Mouse (Mus musculus) common myeloid progenitor, adult 5-6 weeks (primary cell): ENCODE results near the gene Dgki. TPM values are rescaled to one million over a fixed set of nuclear protein-coding genes. Genes with fewer than 3 reads are reported as not detected.
A peak's percentile ranks its signal among the peaks of the same experiment; 100 is the strongest.
"Not testable (repeated sequence)": the region's sequence is repeated elsewhere in the genome, so short reads cannot be mapped to it uniquely, and the experiment has no call there.

Source experiments
- ATAC-seq: replicated peaks from 2 replicates; pipeline ENCODE4 v1.8.0; 2016; ENCODE audit warnings: low read depth, mild to moderate bottlenecking, moderate TSS enrichment, inconsistent platforms; ENCODE audit not compliant: poor library complexity, severe bottlenecking
- total RNA-seq: library from RNA; stranded (forward); fragments of 200-1000, 187-1606 nt; gene quantifications from 2 replicates; pipeline ENCODE4 v1.2.3, GENCODE M21; 2017

Dgki gene
- total RNA-seq, 1 experiment from 2014 or later: 0.27 TPM

DNA sequence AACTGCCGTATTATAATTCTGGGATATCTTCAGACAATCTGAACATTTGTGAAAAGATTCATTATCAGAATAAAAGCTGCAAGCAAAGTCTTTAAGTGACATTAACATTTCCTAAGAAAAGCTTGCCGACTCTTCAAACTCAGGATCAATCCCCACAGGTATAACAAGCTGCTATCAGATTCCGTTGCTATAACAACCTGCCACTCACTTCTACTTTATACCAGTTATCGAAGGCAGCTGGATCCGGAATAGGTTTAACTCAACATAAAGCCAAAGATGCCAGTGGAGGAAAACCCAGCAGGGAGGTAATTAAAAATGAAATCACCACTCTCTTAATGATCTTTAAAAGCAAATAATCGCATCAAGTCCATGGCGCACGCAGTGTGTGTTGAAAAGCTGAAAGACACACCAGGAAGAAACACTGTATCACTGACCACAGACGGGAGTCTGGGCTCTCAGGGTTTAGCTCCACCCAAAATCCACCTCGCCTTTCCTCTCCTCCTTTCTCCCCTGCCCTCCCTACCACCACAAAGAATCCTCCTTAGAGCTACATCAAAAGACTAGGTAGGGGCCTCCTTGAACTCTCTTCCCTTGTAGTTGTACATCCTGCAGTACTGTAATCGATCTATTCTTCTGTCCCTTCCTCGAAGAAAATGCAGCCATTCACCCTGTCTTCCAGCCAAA is 128.7 kb downstream of the Dgki start:
- ATAC-seq: no peak

DNA sequence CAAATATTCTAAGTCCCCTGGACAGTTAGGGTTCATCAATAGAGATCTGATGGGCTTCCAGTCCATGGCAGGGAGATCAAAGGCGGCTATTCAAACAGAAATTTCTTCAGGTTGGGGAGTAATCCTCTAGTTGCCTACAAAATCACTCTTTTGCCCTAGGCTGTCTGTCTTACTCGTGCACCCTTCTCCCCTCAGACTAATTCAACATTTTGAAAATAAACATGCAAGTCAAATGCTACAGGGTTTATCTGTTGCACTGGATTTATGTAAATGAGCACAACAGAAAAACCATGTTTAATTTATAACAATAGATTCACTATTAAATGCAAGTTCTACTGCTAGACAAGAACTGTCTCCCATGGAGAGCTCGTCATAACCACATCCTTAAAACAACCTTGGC is 141.1 kb downstream of the Dgki start:
- no peak for ATAC-seq

DNA sequence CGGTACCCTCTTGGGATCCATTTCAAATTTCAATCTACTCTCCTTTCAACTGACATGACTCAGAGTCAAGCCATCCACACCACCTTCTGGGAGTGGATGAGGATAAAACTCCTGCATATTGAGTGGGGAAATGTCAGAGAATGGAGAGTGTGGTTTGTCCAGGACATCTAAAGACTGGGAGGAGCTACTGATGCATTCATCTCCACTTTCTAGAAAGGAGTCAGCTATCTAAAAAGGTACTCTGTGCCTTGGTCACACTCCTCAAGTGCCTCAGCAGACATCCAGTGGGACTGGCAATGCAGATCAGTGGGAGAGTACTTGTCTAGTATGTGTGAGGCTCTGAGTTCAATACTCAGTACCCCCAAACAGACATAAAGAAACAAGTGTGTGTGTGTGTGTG is 145.9 kb downstream of the Dgki start:
- no peak for ATAC-seq

DNA sequence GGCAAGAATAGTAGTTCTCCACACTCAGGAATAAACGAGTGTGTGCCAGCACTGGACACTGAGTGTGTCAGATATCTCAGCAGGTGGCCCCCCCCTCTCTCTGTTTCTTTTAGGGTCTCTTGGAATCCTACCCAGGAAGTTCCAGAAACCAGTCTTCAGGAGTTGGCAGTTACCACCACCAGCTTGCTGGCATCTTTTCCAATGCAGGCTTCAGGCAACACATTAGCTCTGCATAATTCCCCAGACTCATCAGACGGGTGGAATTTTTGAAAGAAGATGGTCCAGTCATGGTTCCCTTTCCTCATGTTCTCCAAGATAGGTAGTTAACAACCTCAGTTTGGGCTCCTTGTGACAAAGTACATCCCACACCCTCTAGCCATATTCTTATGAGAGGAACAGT is 149.5 kb downstream of the Dgki start:
- ATAC-seq: no peak

DNA sequence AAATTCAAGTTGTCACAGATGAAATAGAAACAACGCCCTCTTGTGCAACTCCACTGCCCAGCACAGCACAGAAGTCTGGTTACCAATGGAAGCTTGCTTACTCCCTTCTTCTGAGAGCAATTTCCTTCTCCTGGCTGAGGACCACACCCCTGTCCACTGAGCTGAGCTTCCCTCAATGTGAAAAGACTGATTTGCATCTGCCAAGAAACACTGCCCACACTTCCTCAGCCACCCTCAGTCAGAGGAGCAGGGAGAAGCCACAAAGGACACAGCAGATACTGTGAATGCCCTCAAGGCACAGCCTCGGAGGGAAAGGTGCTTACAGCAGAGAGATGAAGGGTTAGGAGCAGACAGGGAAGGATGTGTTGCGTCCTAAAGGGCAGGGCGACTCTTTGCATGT is 149.9 kb downstream of the Dgki start:
- ATAC-seq: peak; percentile 63

DNA sequence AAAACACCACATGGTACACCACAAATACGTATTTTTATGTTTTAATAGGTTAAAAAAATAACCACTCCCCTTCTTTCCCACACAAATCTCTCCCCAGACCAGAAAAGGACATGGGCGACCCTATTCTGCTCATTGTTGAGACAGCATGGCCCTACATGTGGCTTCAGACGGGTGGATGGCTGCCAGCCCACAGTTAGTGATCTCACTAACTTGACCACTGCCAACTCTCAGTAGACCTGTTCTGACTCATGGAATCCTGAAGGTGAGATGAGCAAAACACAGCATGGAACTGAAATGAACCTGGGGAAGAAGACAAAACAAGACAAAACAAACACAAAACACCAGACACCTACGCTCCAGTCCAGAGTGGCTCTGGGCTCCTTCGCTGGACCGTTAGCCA is 150.8 kb downstream of the Dgki start:
- no peak for ATAC-seq

DNA sequence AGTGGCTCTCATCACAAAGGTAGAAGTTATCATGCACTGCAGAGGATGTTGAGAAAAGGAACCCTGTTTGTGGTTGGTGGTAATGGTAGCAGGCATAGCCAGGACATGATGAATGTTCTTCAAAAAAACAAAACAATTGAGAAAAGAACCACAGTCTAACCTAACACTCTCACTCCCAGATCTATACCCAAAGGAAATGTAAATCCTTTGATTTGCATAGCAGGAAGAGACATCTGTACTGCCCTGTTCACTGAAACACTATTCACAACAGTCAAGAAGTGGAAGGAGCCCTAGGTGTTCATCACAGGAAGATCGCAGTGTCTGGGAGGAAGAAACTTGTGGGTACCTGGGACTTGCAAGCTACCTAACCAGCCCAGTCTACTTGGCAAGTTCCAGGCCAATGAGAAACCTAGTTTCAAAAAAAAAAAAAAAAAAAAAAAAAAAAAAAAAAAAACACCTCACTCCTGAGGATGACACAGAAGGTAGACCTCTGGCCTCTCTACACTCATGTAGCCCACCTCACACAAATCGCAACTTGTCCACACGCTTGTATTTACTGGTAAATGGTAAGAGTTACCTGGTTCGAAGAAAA is 152.5 kb downstream of the Dgki start:
- no peak for ATAC-seq

DNA sequence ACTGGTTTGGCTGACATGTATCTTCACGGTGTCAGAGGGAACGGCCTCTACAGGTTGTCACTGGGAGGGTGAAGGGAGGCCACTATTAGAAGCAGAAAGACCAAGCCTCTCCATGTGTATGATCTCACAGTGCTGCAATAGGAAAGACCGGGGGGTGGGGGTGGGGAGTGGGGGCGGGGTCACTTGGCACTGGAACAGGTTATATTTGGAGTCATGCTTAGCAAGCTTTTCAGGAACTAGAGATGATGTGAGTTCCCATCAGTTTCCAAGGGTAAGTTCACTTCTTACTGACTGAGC is 156.2 kb downstream of the Dgki start:
- ATAC-seq: peak; percentile 18; the same call in 1 of the 2 replicates

DNA sequence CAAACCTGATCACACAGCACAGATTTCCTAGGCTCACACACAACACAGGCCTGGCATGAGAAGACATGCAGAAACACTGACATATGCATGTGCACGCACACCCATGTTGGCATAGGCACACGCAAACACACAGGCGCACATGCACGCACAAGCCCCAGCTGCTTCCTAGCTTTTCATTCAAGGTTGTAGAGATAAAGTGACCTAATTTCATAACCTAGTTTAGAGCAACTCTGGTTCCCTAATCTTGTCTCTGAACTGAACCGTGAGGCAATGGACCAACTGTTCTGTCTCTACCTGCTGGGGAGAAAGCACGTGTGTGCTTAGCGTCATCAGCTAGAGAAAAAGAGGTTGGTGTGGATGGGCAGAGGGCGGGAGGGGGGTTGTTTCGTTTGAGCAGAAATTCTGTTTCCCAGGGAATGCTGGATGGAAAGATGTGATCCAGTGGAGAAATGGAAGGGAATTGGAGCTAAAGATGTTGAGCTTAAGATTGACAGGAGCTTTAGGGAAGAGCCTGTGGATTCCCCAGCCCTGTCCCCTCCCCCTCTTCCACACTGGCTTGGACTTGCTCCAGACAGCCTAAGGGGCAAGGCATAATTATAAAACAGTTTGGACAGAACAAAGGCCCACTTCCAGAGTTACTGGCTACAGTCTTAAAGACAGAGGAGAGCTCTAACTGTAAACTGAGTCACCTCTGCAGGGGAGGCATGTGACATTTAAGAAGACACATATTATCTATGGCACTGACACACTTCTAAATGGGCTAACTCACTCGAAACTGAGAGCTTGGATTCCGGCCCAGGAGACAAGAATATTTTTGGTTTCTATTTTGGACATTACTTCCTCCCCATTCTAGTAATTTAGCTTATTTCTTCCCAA is 156.8 kb downstream of the Dgki start:
- 0 out of 2 replicates have a peak, but pooled peaks have one; percentile 23 for ATAC-seq

DNA sequence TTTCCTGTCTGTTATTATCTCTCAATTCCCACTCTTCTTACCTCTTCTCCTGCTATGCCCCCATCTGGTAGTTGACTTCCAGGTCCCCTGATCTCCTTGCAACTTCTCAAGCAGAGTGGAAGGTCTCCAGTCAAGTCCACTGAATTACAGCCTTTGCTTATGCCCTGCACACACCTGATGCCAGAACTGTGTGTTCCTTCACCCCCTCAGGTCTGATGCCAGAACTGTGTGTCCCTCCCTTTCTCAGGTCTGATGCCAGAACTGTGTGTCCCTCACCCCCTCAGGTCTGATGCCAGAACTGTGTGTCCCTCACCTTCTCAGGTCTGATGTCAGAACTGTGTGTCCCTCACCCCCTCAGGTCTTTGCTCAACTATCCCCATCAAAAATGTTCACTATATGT is 161.2 kb downstream of the Dgki start:
- no peak for ATAC-seq

DNA sequence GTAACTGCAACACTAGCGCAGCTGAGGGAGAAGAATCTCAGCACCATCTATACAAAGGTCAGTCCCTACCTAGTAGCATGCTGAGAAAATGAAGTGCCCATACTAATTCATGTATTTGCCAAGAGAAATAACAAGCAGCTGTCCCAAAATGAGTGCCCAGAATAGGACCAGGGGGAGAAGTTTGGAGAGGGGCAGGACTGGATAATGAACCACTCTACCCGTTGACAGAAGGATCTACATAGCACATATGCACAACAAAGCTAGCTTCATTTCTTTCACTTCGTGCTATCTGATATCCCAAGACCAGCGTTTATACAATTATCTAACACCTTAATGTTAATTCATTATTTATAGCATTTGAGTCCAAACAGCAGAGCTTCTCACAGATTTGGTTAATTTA is 168.7 kb downstream of the Dgki start:
- ATAC-seq: no peak

DNA sequence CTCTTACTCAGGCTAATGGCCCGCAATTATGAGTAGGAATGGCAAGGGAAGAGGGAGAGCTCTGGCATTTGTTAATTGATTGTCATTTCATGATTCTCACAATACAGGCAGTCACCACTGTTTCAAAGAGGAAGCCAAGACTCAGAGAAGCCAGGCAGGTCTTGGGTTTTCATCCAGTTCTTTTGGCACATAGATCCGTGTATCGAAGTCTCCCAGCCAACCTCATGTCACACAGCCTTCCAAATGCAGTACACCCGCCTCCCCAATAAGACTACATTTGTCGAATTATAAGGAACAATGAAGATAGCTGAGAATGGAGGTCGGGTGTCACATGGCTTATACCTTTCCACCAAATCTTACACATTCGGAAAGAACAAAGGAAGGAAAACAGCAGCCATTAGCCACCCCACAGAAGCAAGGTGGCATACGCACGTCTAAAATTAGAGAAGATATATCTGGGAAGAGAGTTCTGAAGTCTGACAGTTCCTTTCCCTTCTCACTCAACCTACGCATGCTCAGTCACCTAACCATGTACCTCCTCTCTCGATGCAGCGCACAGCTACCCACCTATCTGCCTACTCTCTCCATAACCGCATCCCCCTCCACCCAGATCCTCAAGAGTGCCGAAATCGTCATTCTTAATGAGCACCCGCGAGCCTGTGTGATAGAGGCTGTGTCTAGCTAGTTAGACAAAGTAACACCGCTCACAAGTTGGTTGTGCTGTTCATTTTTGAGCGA is 179.4 kb downstream of the Dgki start:
- ATAC-seq: no peak

DNA sequence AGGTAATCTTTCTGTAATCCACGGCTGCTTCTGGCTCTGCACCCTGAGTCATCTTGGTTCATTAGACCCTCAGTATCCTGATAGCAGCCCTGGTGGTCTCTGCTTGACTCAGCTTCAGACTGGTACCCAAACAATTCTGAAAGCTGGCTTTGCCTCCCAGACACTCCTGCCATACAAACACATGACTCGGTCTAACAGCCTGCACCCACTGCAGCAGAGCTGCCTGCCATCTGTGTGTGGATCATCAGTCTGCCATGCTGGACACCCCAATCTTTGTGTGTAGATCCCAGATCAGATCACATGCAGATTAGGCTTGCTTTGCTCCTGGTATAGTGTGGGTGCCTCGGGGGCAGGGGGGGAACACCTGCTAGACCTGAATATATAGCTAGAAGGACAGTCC is 180.8 kb downstream of the Dgki start:
- no peak for ATAC-seq

DNA sequence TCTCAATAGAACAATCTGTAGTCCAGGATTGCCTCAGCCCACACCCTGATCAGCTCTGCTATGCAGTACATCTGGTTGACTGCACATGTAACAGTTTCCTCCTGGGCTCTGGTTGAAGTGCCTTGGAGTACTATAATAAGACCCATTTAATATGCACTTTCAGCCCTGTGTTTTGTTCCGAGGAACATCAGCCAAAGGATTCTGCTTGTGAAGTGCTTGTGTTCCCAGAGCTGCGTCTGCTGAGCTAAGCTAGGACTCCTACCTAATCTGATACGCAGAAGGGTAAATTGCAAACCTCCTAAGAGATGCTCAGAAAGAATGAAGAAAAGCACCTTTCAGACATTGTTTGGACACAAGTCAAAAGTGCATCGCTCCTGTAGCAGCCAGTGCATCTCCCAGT is 186.9 kb downstream of the Dgki start:
- no peak for ATAC-seq

DNA sequence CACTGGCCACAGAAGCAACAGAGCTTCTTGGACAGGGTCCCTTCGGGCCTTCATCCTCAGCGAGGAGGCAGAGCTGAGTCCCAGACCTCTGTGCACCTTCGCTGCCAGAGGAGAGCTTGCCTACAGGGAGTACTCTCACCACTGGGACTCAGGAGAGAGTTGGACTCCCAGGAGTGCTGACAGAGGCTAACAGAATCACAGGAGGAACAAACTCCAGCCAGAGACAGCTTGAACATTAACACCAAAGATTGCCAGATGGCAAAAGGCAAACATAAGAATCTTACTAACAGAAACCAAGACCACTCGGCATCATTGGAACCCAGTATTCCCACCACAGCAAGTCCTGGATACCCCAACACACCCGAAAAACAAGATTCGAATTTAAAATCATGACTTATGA is 193.7 kb downstream of the Dgki start:
- not testable (repeated sequence) for ATAC-seq

DNA sequence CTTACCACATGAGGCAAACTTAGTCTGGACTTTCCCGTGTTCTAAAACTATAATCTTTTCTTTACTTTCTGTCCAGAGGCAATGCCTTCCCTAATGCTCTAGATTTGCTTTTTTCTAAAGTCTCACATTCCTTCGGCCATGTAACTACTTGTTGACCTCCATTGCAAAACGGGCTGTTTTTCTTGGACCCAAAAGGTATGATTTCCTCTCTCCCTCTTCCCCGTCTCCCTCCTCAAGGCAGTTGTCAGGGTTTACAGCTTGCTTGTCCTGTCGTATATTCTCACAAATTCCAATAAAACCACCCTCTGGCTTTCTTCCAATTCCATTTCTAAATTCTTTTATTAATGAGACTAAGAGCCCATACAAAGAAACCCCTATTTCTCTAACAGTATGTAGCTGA is 199.6 kb downstream of the Dgki start:
- ATAC-seq: no peak

DNA sequence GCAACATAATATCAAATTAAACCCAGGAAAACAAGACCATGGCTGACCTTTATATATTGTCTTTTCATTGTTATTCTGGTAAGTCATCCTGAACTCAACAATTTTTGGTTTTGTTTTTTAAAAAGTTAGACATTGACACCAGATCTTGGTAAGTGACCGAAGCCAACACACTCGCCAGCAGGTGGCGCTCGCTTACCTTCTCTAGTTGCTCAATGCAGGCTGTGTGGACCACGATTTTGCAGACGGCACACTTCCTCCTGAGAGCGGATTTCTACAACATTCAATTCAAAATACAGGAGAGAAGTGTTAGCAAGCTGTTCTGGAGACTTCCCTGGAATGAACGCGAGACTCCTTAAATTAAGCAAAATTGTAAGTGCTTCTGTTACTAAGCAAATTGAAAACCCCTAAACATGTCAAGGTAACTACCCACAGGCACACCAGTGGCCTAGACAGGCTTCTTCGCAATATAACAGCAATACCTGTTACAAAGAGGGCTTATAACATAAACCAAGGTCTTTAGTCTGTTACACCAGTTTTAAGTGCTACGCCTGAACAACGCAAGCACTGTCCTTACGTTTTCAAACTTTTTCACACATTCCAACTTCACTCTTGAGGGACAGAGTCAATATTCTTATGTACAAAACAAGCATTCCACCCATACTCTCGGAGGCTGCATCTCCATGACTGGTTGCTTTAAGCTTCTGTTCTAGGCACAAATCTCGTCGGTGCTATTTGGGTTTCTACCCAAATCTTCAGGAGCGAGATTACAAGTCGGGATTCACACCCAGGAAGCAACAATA is 202.4 kb downstream of the Dgki start:
- peak; percentile 93 for ATAC-seq

DNA sequence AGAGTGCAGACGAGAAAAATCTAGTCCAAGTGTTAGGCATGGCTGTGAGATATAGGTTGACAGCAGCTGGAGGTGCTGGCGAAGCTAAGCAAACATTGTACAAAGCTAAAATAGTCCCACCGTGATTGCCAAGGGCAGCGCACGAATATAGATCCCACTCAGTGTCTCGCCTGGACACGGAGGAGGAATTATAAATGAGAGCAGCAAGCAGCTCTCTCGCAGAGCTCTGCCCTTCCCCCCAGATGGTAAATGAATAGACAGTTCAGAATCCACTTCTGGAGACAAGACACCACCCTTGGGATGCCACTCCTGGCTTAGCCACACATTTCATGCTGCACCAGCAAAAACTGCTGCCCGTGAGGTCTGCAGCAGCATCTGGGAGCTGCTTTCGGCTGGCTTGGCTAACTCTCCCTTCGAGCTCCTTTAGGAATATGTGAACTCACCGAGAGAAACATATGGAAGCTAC is 203.1 kb downstream of the Dgki start:
- ATAC-seq: no peak

DNA sequence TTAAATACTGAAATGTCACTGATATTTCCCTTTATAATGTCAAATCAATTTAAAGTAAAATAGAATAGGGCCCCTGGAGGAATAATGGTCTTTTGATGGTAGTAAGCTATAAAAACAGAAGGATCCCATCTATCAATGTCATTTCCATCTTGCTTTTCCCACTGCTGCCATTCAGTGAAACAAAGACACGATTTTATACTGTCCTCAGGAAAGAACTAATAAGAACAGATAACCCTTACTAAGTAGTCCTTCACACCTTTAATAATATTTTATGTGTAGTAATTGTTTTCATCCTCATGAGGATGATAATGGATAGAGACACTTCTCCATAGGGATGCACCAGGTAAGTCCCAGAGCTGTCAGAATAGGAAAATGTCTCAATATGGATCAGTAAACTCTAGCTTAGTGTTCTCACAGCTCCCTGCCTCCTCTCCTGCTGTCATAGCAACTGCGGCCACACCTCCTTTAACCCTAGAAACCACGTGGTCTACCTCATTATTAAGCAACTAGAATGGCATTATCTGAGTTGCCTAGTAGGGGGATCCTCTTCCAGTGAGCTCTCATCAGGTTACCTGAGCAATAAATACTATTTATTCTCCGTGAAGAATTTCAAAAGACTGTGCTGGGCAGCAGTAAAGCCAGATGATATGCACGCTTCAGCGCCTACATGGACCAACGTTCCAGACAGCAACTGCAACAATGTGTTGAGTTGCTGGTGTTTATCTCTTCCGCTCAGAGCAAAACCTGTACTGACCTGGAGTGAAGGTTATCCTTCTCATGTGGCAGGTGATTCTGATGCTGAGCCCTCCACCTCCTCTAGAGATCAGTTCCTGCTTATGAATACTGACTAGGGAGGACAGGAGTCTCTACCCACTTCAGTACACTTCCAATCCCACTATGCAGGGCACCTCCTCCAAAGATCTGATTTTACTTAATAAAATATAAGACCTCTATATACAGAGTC is 210.6 kb downstream of the Dgki start:
- ATAC-seq: 0 out of 2 replicates have a peak, but pooled peaks have one; percentile 39
